Mouse (Mus musculus) hindbrain, embryonic 14.5 days (tissue): ENCODE results near the gene Gstt3. TPM values are rescaled to one million over a fixed set of nuclear protein-coding genes. Genes with fewer than 3 reads are reported as not detected.

Experiments
- ATAC-seq: fragments of 200-750 bp; cut with Nextera tagmentation; 2 replicates; pipeline ENCODE4 v1.8.0; 2017; ENCODE audit warnings: moderate number of reproducible peaks, mild to moderate bottlenecking, moderate TSS enrichment, moderate library complexity; ENCODE audit not compliant: low FRiP score
- DNase-seq: peaks from one replicate; pipeline ENCODE4 v3.0.0-alpha.2; 2015; ENCODE audit warnings: low spot score
- H3K27ac ChIP-seq: fragments of 300-500 bp; sonication (generic); 2 replicates; pipeline ENCODE4 v1.5.1; 2014; ENCODE audit warnings: mild to moderate bottlenecking, moderate library complexity
- H3K27me3 ChIP-seq: fragments of 300-500 bp; sonication (generic); 2 replicates; pipeline ENCODE4 v1.6.1; 2014; ENCODE audit warnings: mild to moderate bottlenecking, low read length, mixed read lengths; ENCODE audit not compliant: control insufficient read depth, insufficient read depth
- H3K36me3 ChIP-seq: fragments of 300-500 bp; sonication (generic); replicated peaks from 2 replicates; pipeline ENCODE4 v1.6.1; 2014; ENCODE audit not compliant: control insufficient read depth, insufficient read depth
- H3K4me1 ChIP-seq: fragments of 300-500 bp; sonication (generic); replicated peaks from 2 replicates; pipeline ENCODE4 v1.6.1; 2014; ENCODE audit warnings: antibody characterized with exemption, low read length, mixed read lengths; ENCODE audit not compliant: control insufficient read depth, insufficient read depth
- H3K4me2 ChIP-seq: fragments of 300-500 bp; sonication (generic); replicated peaks from 2 replicates; pipeline ENCODE4 v1.6.1; 2014; ENCODE audit warnings: mild to moderate bottlenecking, moderate library complexity
- H3K4me3 ChIP-seq: fragments of 300-500 bp; sonication (generic); replicated peaks from 2 replicates; pipeline ENCODE4 v1.5.1; 2014; ENCODE audit warnings: mild to moderate bottlenecking, low read length
- H3K9ac ChIP-seq: fragments of 300-500 bp; sonication (generic); 2 replicates; pipeline ENCODE4 v1.6.1; 2014
- H3K9me3 ChIP-seq: fragments of 300-500 bp; sonication (generic); 2 replicates; pipeline ENCODE4 v1.6.1; 2016; ENCODE audit warnings: low read length; ENCODE audit not compliant: control insufficient read depth
- WGBS: fragments of 180-500 bp; shearing (Covaris S2); extraction: QIAGEN DNeasy Blood & Tissue Kit; methylation state at CpG from one replicate; pipeline ENCODE4 v1.1.7; 2014; 5-methylcytosine and 5-hydroxymethylcytosine counted together
- polyA plus RNA-seq: library from polyadenylated mRNA; unstranded; fragments of >200 nt; fragmentation: Nextera tagmentation; extraction: Ambion mirVana; gene quantifications from 2 replicates; pipeline ENCODE4 v1.2.1, GENCODE M21; 2014

Gstt3 gene
- polyA plus RNA-seq, 1 experiment from 2014 or later, result 1.4 TPM

- ATAC-seq (no peak), DNase-seq (no peak)
- Histone ChIP-seq H3K4me2 (no peak overlapping the region), H3K4me1 (no peaks in the 10 kb centered on the region), H3K27ac (no peak overlapping the region), H3K9me3 (no peaks in the 10 kb centered on the region), H3K9ac (no peak overlapping the region), H3K36me3 (peaks cover 96% of the 10 kb centered on the region), H3K4me3 (no peak overlapping the region), H3K27me3 (no peaks in the 10 kb centered on the region)
- WGBS, result 94% methylated on average over 7 of the region's 7 CpGs
Measured at GRCm38 (mm10) chr10:75725449-75725848, 55.8 kb downstream of the Gstt3 start.

Other genes with a start within 250 kb of the Gstt3 start
- 34.5 and 43.5 TPM in 2 replicates for gene Lrrc75b, start 221.1 kb downstream of the Gstt3 start, polyA plus RNA-seq
- 1.6 and 1.7 TPM in 2 replicates for gene Ggt1, start 219.8 kb downstream of the Gstt3 start, polyA plus RNA-seq
- gene Ggt5, start 192.1 kb downstream of the Gstt3 start, polyA plus RNA-seq, result 2.1 and 2.7 TPM in 2 replicates
- gene Susd2, start 137.4 kb downstream of the Gstt3 start, polyA plus RNA-seq, result 6.9 and 7.3 TPM in 2 replicates
- gene Cabin1, start 17.1 kb downstream of the Gstt3 start, polyA plus RNA-seq, result 32.4 and 40.4 TPM in 2 replicates
- gene Ddt, start 8.0 kb downstream of the Gstt3 start, polyA plus RNA-seq, result 84.3 and 89.8 TPM in 2 replicates
- not detected in 2 replicates for gene Gm20441, start 460 bp downstream of the Gstt3 start, polyA plus RNA-seq
- 12.1 and 12.2 TPM in 2 replicates for gene Gstt1, start 17.2 kb upstream of the Gstt3 start, polyA plus RNA-seq
- not detected in 2 replicates for gene Gstt4, start 41.1 kb upstream of the Gstt3 start, polyA plus RNA-seq
- 5.8 and 8.3 TPM in 2 replicates for gene Gstt2, start 56.0 kb upstream of the Gstt3 start, polyA plus RNA-seq
- gene Mif, start 78.8 kb upstream of the Gstt3 start, polyA plus RNA-seq, result 1,642 and 1,896 TPM in 2 replicates
- 0.91 and 1.5 TPM in 2 replicates for gene Derl3, start 112.0 kb upstream of the Gstt3 start, polyA plus RNA-seq
- 230 and 231 TPM in 2 replicates for gene Smarcb1, start 140.2 kb upstream of the Gstt3 start, polyA plus RNA-seq
- 148 TPM in 2 replicates for gene Chchd10, start 151.7 kb upstream of the Gstt3 start, polyA plus RNA-seq
- gene Mmp11, start 155.1 kb upstream of the Gstt3 start, polyA plus RNA-seq, result 16.8 and 18.0 TPM in 2 replicates
- 2.4 and 3.1 TPM in 2 replicates for gene Gm867, start 159.3 kb upstream of the Gstt3 start, polyA plus RNA-seq
- gene Vpreb3, start 161.6 kb upstream of the Gstt3 start, polyA plus RNA-seq, result 0.48 and 1.6 TPM in 2 replicates
- 0.14 TPM in 1 of 2 replicates, not detected in the other for gene Gm5134, start 173.1 kb upstream of the Gstt3 start, polyA plus RNA-seq